Mouse (Mus musculus) intestine, postnatal 0 days (tissue): ENCODE results near the gene Igf2bp3. TPM values are rescaled to one million over a fixed set of nuclear protein-coding genes. Genes with fewer than 3 reads are reported as not detected.

Source experiments
- ATAC-seq: fragments of 200-750 bp; cut with Nextera tagmentation; 2 replicates; pipeline ENCODE4 v1.8.0; 2017; ENCODE audit warnings: mild to moderate bottlenecking, moderate TSS enrichment, moderate library complexity
- H3K27ac ChIP-seq: fragments of 300-500 bp; sonication (generic); 2 replicates; pipeline ENCODE4 v1.5.1; 2014; ENCODE audit warnings: mild to moderate bottlenecking, low read depth, low read length, moderate library complexity
- H3K27me3 ChIP-seq: fragments of 300-500 bp; sonication (generic); replicated peaks from 2 replicates; pipeline ENCODE4 v1.6.1; 2014; ENCODE audit warnings: low read length, mixed read lengths; ENCODE audit not compliant: control insufficient read depth, insufficient read depth
- H3K36me3 ChIP-seq: fragments of 300-500 bp; sonication (generic); 2 replicates; pipeline ENCODE4 v1.6.1; 2014; ENCODE audit warnings: mild to moderate bottlenecking, moderate library complexity; ENCODE audit not compliant: control insufficient read depth, insufficient read depth
- H3K4me1 ChIP-seq: fragments of 300-500 bp; sonication (generic); replicated peaks from 2 replicates; pipeline ENCODE4 v1.6.1; 2014; ENCODE audit warnings: antibody characterized with exemption, low read length, mixed read lengths; ENCODE audit not compliant: control insufficient read depth, insufficient read depth
- H3K4me2 ChIP-seq: fragments of 300-500 bp; sonication (generic); replicated peaks from 2 replicates; pipeline ENCODE4 v1.6.1; 2014; ENCODE audit warnings: low read depth, mild to moderate bottlenecking, moderate library complexity
- H3K4me3 ChIP-seq: fragments of 300-500 bp; sonication (generic); 2 replicates; pipeline ENCODE4 v1.5.1; 2014; ENCODE audit warnings: low read depth, low read length
- H3K9ac ChIP-seq: fragments of 300-500 bp; sonication (generic); 2 replicates; pipeline ENCODE4 v1.6.1; 2014; ENCODE audit warnings: mild to moderate bottlenecking, low read depth, low read length
- H3K9me3 ChIP-seq: fragments of 300-500 bp; sonication (generic); 2 replicates; pipeline ENCODE4 v1.6.1; 2016; ENCODE audit warnings: mixed run types; ENCODE audit not compliant: control insufficient read depth
- CTCF ChIP-seq: sonication (generic); IDR thresholded peaks from 2 replicates; pipeline ENCODE4 v1.5.1; 2016; ENCODE audit warnings: low read depth, mild to moderate bottlenecking, control low read depth, antibody characterized with exemption, moderate library complexity
- WGBS: fragments of 180-500 bp; shearing (Covaris S2); extraction: QIAGEN DNeasy Blood & Tissue Kit; methylation state at CpG from one replicate; pipeline ENCODE4 v1.1.7; 2014; 5-methylcytosine and 5-hydroxymethylcytosine counted together
- polyA plus RNA-seq: library from polyadenylated mRNA; unstranded; fragments of >200 nt; fragmentation: Nextera tagmentation; extraction: Ambion mirVana; gene quantifications from 2 replicates; pipeline ENCODE4 v1.2.1, GENCODE M21; 2015

The Igf2bp3 gene
- polyA plus RNA-seq, 1 experiment from 2014 or later = 54.7 TPM

- H3K4me1 ChIP-seq = no peaks in the 10 kb centered on the region
- no peak overlapping the region for H3K9ac ChIP-seq
- TF ChIP-seq CTCF = peak; percentile 71
- H3K27me3 ChIP-seq = no peaks in the 10 kb centered on the region
- H3K4me3 ChIP-seq = no peak overlapping the region
- WGBS = 65% methylated on average over 4 of the region's 4 CpGs
- H3K36me3 ChIP-seq = no peaks in the 10 kb centered on the region
- no peaks in the 10 kb centered on the region for H3K9me3 ChIP-seq
- H3K27ac ChIP-seq = no peak overlapping the region
- no peak for ATAC-seq
- no peak overlapping the region for H3K4me2 ChIP-seq
These were observed 18.6 kb upstream of the Igf2bp3 start for GRCm38 (mm10) chr6:49233356-49233755.

- peak; percentile 81 for TF ChIP-seq CTCF
- 11% methylated on average over 7 of the region's 7 CpGs for WGBS
These were observed 13.4 kb upstream of the Igf2bp3 start for GRCm38 (mm10) chr6:49228126-49228679.

GRCm38 (mm10) chr6:49227184-49227735, 12.5 kb upstream of the Igf2bp3 start:
- TF ChIP-seq CTCF = peak; percentile 75
- H3K36me3 ChIP-seq = no peaks in the 10 kb centered on the region
- no peak for ATAC-seq
- 6% methylated on average over 15 of the region's 15 CpGs for WGBS
- no peaks in the 10 kb centered on the region for H3K4me1 ChIP-seq
- no peak overlapping the region for H3K4me3 ChIP-seq
- no peak overlapping the region for H3K27ac ChIP-seq
- H3K27me3 ChIP-seq = no peaks in the 10 kb centered on the region
- H3K4me2 ChIP-seq = peak overlapping the region; percentile 51
- no peak overlapping the region for H3K9ac ChIP-seq
- H3K9me3 ChIP-seq = no peaks in the 10 kb centered on the region

More at GRCm38 (mm10) chr6:49228126-49228679, 13.4 kb upstream of the Igf2bp3 start:
- no peak overlapping the region for H3K27ac ChIP-seq
- peak overlapping the region; percentile 9; the same call in 1 of the 2 replicates for H3K4me3 ChIP-seq
- H3K4me2 ChIP-seq = peak overlapping the region; percentile 52
- no peaks in the 10 kb centered on the region for H3K4me1 ChIP-seq
- ATAC-seq = peak; percentile 61; the same call in 1 of the 2 replicates
- H3K9ac ChIP-seq = no peak overlapping the region
- no peaks in the 10 kb centered on the region for H3K27me3 ChIP-seq
- no peaks in the 10 kb centered on the region for H3K36me3 ChIP-seq
- no peaks in the 10 kb centered on the region for H3K9me3 ChIP-seq

DNA sequence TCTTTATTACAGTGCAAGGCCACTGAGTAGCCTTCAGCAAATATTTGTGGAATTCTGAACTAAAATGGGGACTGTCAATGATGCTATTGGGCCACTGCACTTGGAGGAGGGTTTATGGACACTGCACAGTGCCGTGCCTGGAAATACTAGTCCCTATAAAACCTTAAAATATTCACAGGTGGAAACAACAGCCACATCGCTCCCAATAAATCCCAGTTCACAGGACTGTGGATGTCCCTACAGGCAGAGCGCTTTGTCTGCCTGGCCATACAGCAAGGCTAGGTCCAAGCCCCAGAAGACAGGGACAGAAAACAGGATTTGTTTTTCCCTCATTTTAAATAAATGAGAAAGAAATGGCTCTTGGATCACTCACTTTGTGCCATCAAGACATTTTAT, 11.0 kb upstream of the Igf2bp3 start:
- TF ChIP-seq CTCF = no peak
- Histone ChIP-seq H3K27ac (no peak overlapping the region), H3K4me2 (no peak overlapping the region), H3K9me3 (no peaks in the 10 kb centered on the region), H3K36me3 (no peaks in the 10 kb centered on the region), H3K9ac (no peak overlapping the region), H3K4me1 (no peaks in the 10 kb centered on the region), H3K27me3 (no peaks in the 10 kb centered on the region), H3K4me3 (no peak overlapping the region)
- 36% methylated on average over 3 of the region's 3 CpGs for WGBS
- no peak; the same call in none of the 2 replicates for ATAC-seq

DNA sequence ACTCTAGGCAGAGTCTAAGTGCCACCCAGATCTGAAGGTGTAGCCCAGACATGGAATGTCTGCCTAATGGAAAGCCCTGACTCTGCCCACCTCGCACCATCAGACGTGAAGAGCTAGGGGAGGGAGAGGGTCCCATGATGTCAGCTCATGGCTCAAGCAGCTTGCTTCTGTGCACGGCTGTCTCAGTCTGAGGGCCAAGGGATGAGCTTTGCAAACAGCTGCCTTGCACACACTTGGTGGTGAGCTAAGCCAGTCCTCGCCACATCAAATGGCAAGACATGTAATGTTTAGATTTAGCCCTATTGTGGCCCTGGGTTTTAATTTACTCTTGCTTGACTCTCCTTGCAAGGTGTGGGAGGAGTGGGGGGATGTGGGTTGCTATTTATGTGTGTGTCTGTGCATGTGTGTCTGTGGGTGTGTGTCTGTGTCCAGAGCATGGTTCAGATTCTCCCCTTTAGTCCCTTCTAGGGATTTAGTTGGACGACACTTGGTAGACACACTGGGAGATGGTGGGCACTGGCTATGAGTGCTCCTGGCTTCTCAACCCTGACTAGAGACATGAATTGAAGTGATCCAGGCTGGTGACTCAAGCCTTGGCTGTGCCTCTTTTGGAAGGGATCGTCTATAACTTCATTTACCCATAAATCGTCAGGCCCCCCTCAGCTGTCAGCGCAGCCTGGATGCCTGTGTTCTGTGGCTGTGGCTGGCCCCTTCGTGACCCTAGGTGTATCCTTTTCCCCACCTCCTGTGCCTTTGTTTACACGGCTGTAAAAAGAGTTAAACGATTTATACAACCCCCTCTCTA, 10.4 kb upstream of the Igf2bp3 start:
- Histone ChIP-seq H3K27me3 (no peaks in the 10 kb centered on the region), H3K36me3 (no peaks in the 10 kb centered on the region), H3K9ac (no peak overlapping the region), H3K4me3 (no peak overlapping the region), H3K9me3 (no peaks in the 10 kb centered on the region), H3K4me1 (no peaks in the 10 kb centered on the region), H3K27ac (no peak overlapping the region), H3K4me2 (no peak overlapping the region)
- WGBS = 26% methylated on average over 11 of the region's 11 CpGs
- TF ChIP-seq CTCF = no peak
- ATAC-seq = peak; percentile 50

DNA sequence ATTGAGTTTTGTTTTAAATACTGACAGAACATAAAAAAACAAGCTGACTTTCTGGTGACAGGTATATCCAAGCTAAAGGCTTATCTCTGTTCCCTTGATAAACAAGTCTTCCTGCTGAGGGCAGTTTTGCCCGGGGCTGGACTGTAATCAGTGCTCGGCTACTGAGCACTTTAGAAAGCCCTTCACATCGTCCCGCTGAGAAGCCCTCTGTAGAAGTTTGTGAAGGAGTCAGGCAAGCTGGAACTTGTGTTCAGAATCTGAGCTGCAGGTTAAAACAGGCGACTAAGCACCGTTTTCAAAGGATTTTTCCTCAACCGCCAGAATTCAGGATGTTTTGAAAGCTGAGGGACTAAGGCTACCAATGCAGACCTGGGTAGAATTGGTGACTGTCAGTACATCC, 7.1 kb upstream of the Igf2bp3 start:
- Histone ChIP-seq H3K4me3 (peak overlapping the region; percentile 17; the same call in 1 of the 2 replicates), H3K4me2 (peak overlapping the region; percentile 49), H3K4me1 (no peaks in the 10 kb centered on the region), H3K9ac (no peak overlapping the region), H3K27ac (peak overlapping the region; percentile 73), H3K9me3 (no peaks in the 10 kb centered on the region), H3K27me3 (no peaks in the 10 kb centered on the region), H3K36me3 (no peaks in the 10 kb centered on the region)
- TF ChIP-seq CTCF = no peak
- 7% methylated on average over 7 of the region's 7 CpGs for WGBS
- ATAC-seq = no peak
